Mouse (Mus musculus): Measurements from ENCODE around the gene Bmp6. TPM values are rescaled to one million over a fixed set of nuclear protein-coding genes. Genes with fewer than 3 reads are reported as not detected.
A peak's percentile ranks its signal among the peaks of the same experiment; 100 is the strongest.

Gene Bmp6
- polyA plus RNA-seq, 1 experiment from 2014 or later, result 2.5 TPM

DNA sequence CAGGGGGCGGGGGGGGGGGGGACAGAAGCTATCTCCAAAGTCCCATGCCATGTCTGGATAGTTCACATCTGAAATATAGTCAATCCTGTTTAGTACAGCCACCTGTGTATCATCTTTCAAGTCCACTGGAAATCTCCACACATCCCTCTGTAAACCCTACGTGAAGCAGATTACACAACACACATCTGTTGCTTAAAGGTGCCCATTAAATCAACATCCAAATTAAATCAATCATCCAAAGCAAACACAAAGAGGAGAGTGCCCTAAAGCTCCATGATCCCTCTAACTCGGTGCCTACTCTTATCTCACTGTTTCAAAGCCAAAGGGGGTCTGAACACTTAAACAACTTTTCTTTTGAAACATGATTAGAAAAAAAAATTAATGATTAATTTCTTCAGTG, 151.8 kb downstream of the Bmp6 start:
- H3K9ac ChIP-seq, result no peak overlapping the region
- ATAC-seq (replicated peaks; ENCODE audit: low FRiP score), result no peak
- no peaks in the 10 kb centered on the region for H3K9me3 ChIP-seq (replicated peaks)
- no peaks in the 10 kb centered on the region for H3K27me3 ChIP-seq
- H3K4me2 ChIP-seq, result no peak overlapping the region
- H3K27ac ChIP-seq, result no peak overlapping the region
- H3K4me1 ChIP-seq, result no peaks in the 10 kb centered on the region
- H3K4me3 ChIP-seq (replicated peaks), result no peak overlapping the region
- 50% methylated on average over 3 of the region's 3 CpGs for WGBS
- H3K36me3 ChIP-seq, result peaks cover 36% of the 10 kb centered on the region

DNA sequence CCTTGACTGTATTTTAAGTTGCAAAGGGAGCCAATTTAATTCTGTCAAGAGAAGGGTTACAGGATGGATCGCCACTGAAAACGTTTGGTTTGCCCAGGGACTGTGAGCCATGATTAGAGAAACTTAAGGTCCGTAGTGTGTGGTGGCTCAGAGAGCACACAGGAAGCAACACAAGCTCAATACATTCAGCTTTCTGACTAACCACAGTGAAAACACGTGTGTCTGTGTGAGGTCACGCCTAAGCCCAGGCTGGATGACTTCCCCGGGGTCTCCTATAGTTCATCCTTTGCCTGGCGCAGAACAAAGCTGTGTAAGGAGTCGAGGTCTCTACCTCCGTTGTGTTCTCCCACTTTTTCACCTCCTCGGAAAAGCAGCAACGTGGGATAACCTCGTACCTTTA, 156.4 kb downstream of the Bmp6 start:
- Histone ChIP-seq H3K9ac (no peak overlapping the region), H3K36me3 (peaks cover 82% of the 10 kb centered on the region), H3K4me2 (no peak overlapping the region), H3K4me1 (no peaks in the 10 kb centered on the region), H3K27me3 (no peaks in the 10 kb centered on the region), H3K27ac (no peak overlapping the region), H3K4me3 (replicated peaks) (no peak overlapping the region), H3K9me3 (replicated peaks) (no peaks in the 10 kb centered on the region)
- 90% methylated on average over 12 of the region's 12 CpGs for WGBS
- no peak for ATAC-seq (replicated peaks; ENCODE audit: low FRiP score)

DNA sequence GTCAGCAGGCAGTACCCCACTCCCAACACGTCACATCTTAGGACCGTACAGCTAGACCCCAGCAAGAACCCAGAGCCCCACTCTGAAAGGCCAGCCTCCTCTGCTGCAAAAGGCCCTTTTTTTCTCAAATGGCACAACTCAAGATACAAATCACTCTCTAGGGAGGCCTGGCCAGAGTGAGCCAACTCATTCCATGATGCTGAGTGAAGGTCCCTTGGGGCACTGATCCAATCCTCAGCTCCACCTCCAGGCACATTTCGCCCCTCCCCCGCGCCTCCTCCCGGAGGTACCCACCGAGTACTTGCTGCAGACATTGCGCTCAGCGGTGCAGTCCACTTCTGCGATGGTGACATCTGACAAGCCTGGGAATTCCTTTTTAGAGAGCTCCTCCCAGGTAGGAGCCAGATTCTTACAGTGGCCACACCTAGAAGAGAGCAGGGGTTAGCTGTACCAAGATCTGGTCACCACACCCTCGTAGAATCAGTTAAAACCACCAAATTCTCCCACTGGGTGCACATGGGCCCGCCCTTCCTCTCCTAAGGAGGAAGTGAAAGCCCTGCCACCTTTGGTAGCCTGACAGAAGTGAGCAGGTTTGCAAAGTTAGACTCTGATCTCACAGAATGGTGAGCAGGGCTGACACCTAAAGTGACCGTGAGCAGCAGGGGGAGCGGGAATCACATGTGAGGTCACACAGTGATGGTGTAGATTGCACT, 158.4 kb downstream of the Bmp6 start:
- Histone ChIP-seq H3K4me2 (no peak overlapping the region), H3K9ac (no peak overlapping the region), H3K36me3 (peaks cover 97% of the 10 kb centered on the region), H3K27ac (no peak overlapping the region), H3K4me1 (no peaks in the 10 kb centered on the region), H3K9me3 (replicated peaks) (no peaks in the 10 kb centered on the region), H3K27me3 (no peaks in the 10 kb centered on the region), H3K4me3 (replicated peaks) (no peak overlapping the region)
- no peak for ATAC-seq (replicated peaks; ENCODE audit: low FRiP score)
- whole genome bisulfite sequencing, result 79% methylated on average over 14 of the region's 14 CpGs

DNA sequence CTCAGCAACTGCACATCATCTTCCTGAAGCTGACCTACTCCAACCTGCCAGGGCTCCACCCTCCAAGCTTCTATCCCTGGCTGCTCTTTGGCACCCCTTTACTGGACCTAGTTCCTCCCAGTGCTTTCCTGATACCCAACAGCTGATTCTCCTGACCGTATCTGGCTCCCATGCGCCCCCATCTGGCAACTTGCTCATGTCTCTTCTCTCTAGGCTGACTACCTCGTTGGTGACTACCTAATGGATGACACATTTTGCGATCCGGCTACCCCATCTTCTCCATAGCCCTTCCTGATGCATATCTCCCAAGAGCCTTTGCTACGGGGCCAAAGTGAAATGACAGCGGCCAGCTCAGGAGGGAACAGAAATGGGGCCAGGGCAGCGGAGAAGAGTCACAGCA, 161.4 kb downstream of the Bmp6 start:
- Histone ChIP-seq H3K4me2 (no peak overlapping the region), H3K4me3 (replicated peaks) (no peak overlapping the region), H3K27ac (no peak overlapping the region), H3K27me3 (no peaks in the 10 kb centered on the region), H3K9me3 (replicated peaks) (no peaks in the 10 kb centered on the region), H3K36me3 (peaks cover 97% of the 10 kb centered on the region), H3K9ac (no peak overlapping the region), H3K4me1 (no peaks in the 10 kb centered on the region)
- ATAC-seq (replicated peaks; ENCODE audit: low FRiP score), result no peak
- WGBS, result 88% methylated on average over 8 of the region's 8 CpGs

DNA sequence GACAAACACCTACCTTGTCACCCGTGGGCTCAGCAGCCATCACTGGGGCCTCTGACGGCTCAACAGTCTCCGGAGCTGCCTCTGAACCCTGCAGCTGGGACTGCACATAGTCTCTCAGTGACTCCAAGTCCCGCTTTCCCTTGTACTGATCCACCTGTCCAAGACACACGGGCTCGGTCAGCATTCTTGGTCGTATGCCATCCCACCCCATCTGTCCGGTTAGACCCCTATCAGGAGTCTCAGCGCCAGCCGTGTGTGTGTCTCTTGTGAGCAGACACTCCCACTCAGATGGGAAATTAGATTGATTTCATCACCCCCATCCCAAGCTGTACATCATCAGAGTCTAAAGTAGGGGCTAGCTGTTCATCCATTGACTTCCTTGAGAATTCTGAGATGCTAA, 162.0 kb downstream of the Bmp6 start:
- Histone ChIP-seq H3K4me2 (no peak overlapping the region), H3K36me3 (peaks cover 97% of the 10 kb centered on the region), H3K9me3 (replicated peaks) (no peaks in the 10 kb centered on the region), H3K4me3 (replicated peaks) (no peak overlapping the region), H3K9ac (no peak overlapping the region), H3K4me1 (no peaks in the 10 kb centered on the region), H3K27me3 (no peaks in the 10 kb centered on the region), H3K27ac (no peak overlapping the region)
- ATAC-seq (replicated peaks; ENCODE audit: low FRiP score), result no peak
- WGBS, result 85% methylated on average over 10 of the region's 10 CpGs

DNA sequence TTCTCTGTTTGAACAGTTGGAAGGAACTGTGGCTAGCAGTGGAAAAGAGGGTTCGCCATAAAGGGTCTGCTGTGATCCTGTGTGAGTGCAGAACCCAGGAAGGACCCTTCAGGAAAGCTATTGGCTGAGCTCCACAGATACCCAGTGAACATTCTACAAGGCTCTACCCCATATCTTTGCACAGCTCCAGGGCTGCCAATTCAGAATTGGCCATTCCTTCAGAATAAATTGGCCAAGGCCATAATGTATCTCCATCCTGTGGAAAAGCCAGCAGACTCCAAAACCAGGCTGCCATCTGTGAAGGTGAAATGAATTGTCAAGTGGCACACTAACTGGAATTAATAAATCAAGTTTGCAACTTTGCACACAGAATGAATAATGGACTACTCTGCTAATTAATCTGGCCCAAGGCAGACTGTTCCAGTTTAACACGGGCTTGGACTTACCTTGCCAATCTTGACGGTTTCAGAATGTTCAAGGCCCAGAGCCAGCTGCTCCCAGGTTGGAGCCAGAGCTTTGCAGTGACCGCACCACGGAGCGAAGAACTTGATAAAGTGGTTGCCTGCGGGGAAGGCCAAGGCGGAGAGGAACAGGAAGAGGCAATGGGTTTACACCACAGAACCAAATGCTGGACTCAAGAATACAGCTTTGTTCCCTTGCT, 164.9 kb downstream of the Bmp6 start:
- Histone ChIP-seq H3K4me2 (no peak overlapping the region), H3K36me3 (peaks cover 92% of the 10 kb centered on the region), H3K9ac (no peak overlapping the region), H3K4me3 (replicated peaks) (no peak overlapping the region), H3K4me1 (no peaks in the 10 kb centered on the region), H3K27me3 (no peaks in the 10 kb centered on the region), H3K9me3 (replicated peaks) (no peaks in the 10 kb centered on the region), H3K27ac (no peak overlapping the region)
- WGBS, result 90% methylated on average over 8 of the region's 8 CpGs
- ATAC-seq (replicated peaks; ENCODE audit: low FRiP score), result no peak

DNA sequence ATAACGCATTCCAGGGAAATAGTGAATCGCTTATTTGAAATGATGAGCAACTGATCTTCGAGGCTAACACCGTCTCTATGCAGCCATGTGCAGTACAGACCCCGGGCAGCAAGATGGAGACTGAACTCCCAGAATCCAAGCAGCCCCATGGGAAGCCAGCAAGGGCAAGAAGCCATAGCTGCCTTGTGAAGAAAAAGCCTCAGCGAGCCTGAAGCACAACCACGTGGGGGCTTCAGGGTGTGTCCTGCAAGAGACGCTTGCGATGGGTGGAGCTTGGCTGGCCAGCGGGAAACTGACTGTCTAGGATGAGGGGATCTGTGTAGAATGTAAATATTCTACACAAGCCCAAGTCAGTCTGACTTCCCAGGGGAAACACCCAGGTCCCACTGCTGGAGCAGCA, 167.1 kb downstream of the Bmp6 start:
- Histone ChIP-seq H3K4me3 (replicated peaks) (no peak overlapping the region), H3K4me2 (no peak overlapping the region), H3K36me3 (peaks cover 91% of the 10 kb centered on the region), H3K27me3 (no peaks in the 10 kb centered on the region), H3K9me3 (replicated peaks) (no peaks in the 10 kb centered on the region), H3K4me1 (0 out of 2 replicates have a peak, but pooled peaks cover 5% of the 10 kb centered on the region), H3K27ac (no peak overlapping the region), H3K9ac (no peak overlapping the region)
- no peak for ATAC-seq (replicated peaks; ENCODE audit: low FRiP score)
- 87% methylated on average over 10 of the region's 10 CpGs for WGBS

DNA sequence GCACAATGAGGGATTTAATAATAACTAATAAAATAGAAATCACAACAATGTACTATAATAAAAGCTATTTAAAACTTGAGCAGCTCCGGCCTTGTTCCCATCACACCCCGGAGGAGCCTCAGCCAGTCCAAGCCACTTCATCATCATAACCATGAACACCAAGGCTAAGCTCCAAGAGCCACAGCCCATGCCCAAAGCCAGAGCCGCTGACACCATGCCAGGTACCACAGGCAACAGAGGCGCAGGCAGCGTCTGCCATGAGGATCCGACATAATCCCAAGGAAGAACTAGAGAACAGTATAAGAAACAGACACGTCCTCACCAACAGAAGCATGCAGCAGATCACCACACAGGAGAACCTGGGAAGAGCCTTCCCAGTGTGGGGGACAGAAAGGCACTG, 169.0 kb downstream of the Bmp6 start:
- 94% methylated on average over 7 of the region's 7 CpGs for WGBS
- Histone ChIP-seq H3K36me3 (peaks cover 92% of the 10 kb centered on the region), H3K9ac (no peak overlapping the region), H3K9me3 (replicated peaks) (no peaks in the 10 kb centered on the region), H3K27ac (no peak overlapping the region), H3K27me3 (no peaks in the 10 kb centered on the region), H3K4me2 (no peak overlapping the region), H3K4me3 (replicated peaks) (no peak overlapping the region), H3K4me1 (0 out of 2 replicates have a peak, but pooled peaks cover 5% of the 10 kb centered on the region)
- ATAC-seq (replicated peaks; ENCODE audit: low FRiP score), result no peak

DNA sequence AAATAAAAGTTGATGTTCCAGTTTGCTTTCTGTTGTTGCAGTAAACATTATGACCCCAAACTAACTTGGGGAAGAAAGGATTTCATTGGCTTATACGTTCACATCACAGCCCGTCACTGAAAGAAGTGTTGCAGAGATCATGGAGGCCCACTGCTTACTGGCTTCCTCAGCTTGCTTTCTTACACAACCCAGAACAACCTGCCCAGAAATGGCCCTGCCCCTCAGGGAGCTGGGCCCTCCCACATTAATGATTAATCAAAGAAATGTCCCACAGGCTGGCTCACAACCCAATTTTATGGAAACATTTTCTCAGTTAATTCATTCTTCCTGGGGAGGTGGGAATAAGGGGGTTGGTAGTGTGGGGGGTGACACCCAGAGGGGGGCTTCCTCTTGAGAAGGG, 170.5 kb downstream of the Bmp6 start:
- Histone ChIP-seq H3K27me3 (no peaks in the 10 kb centered on the region), H3K9ac (no peak overlapping the region), H3K4me2 (no peak overlapping the region), H3K36me3 (peaks cover 92% of the 10 kb centered on the region), H3K4me1 (0 out of 2 replicates have a peak, but pooled peaks cover 5% of the 10 kb centered on the region), H3K27ac (no peak overlapping the region), H3K9me3 (replicated peaks) (no peaks in the 10 kb centered on the region), H3K4me3 (replicated peaks) (no peak overlapping the region)
- WGBS, result 78% methylated on average over 2 of the region's 2 CpGs
- 0 out of 2 replicates have a peak, but pooled peaks have one; percentile 56 for ATAC-seq (replicated peaks; ENCODE audit: low FRiP score)

DNA sequence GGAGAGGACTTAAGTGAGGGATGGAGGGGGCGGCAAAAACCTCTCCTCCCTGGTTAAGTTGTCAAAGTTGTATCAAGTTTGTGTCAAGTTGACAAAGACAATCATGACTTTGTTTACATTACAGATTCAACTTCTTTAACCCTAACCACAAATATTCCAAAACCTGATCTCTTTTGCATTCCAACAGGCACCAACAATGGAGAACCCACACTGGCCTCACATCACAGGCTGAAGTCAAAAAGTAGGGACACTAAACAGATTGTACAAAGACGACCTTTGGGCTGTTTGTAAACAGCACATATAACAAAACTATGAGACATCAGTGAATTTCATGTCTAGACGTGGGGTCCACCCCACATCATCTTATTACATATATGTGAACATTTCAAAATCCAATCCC, 170.9 kb downstream of the Bmp6 start:
- H3K27ac ChIP-seq, result no peak overlapping the region
- no peak for ATAC-seq (replicated peaks; ENCODE audit: low FRiP score)
- no peak overlapping the region for H3K9ac ChIP-seq
- H3K9me3 ChIP-seq (replicated peaks), result no peaks in the 10 kb centered on the region
- H3K27me3 ChIP-seq, result no peaks in the 10 kb centered on the region
- H3K4me2 ChIP-seq, result no peak overlapping the region
- peaks cover 92% of the 10 kb centered on the region for H3K36me3 ChIP-seq
- 81% methylated on average over 3 of the region's 3 CpGs for WGBS
- H3K4me1 ChIP-seq, result 0 out of 2 replicates have a peak, but pooled peaks cover 5% of the 10 kb centered on the region
- no peak overlapping the region for H3K4me3 ChIP-seq (replicated peaks)

DNA sequence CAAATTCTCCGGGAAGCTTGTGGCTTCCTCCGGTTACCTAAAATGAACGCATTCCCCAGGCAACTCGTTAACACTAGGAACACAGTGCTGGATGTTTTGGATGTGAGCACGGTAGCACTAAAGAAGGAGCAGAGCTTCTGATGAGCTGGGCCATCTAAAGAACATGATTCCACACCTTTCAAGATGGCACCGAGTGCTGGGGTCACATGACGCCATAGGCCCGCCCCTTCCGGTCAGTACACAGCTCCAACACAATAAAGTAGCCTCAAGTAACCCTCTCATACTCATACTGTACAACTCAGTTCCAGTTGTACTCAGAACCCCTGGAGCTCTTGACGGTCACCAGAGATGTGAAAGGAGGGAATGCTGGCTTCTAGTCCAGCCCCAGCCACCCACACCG, 171.7 kb downstream of the Bmp6 start:
- Histone ChIP-seq H3K9ac (no peak overlapping the region), H3K4me2 (no peak overlapping the region), H3K36me3 (peaks cover 94% of the 10 kb centered on the region), H3K4me3 (replicated peaks) (no peak overlapping the region), H3K4me1 (0 out of 2 replicates have a peak, but pooled peaks cover 5% of the 10 kb centered on the region), H3K27ac (no peak overlapping the region), H3K27me3 (no peaks in the 10 kb centered on the region), H3K9me3 (replicated peaks) (no peaks in the 10 kb centered on the region)
- no peak for ATAC-seq (replicated peaks; ENCODE audit: low FRiP score)
- WGBS, result 89% methylated on average over 11 of the region's 11 CpGs

DNA sequence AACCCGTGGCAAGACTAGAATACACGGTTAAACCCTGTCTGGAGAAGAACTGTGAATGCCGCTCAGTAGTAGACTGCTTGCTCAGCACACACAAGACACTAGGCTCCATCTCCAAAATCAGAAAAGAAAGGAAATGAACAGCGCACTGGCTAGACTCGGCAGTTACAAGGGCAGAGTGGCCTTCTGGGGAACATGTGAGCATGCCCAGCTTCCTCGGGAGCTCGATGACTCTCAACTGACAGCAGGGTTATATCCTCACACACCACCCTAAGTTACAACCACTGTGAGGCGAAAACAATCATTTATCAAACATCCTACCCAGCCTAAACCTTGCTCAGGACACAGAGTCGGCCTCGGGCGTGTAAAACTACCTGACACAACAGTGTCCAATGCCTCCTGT, 175.4 kb downstream of the Bmp6 start:
- Histone ChIP-seq H3K27ac (no peak overlapping the region), H3K36me3 (peaks cover 86% of the 10 kb centered on the region), H3K4me2 (no peak overlapping the region), H3K4me3 (replicated peaks) (no peak overlapping the region), H3K27me3 (no peaks in the 10 kb centered on the region), H3K9me3 (replicated peaks) (no peaks in the 10 kb centered on the region), H3K9ac (no peak overlapping the region), H3K4me1 (peaks cover 8% of the 10 kb centered on the region; the same call in 1 of the 2 replicates)
- no peak for ATAC-seq (replicated peaks; ENCODE audit: low FRiP score)
- 87% methylated on average over 11 of the region's 11 CpGs for WGBS

All from kidney, embryonic 15.5 days (tissue).